Mouse (Mus musculus) erythroblast, embryonic 14.5 days (primary cell): ENCODE measurements around the gene Gm11111.

Source experiments
- GATA1 ChIP-seq: IDR thresholded peaks from 2 replicates; pipeline ENCODE4 v1.6.1; 2012; ENCODE audit warnings: low read length, inconsistent platforms, mixed read lengths
- TAL1 ChIP-seq: IDR thresholded peaks from 3 replicates; pipeline ENCODE4 v1.6.1; 2012; ENCODE audit warnings: low read length, inconsistent platforms, mixed read lengths

DNA sequence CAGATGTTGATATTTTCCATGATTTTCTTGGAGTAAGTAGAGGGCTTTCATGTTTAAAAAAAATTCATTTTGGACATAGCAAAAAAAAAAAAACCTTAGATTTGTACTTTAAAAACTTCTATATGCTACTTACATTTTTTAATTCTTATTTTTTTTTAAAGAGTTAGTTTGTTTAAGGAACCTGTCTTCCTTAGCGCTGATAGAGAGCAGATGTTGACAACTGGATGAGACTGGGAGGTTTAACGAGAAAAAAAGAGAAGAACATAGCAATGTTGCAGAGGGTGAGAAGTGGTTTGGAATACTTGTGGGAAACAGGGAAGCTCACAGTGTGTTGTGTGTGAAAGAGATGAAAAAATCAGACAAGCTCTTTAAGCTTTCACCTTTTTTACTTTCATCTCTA is 32.4 kb upstream of the Gm11111 start:
- TF ChIP-seq GATA1 (no peak), TAL1 (no peak)
